Mouse (Mus musculus) midbrain, embryonic 16.5 days (tissue): ENCODE measurements around the gene Mreg. TPM values are rescaled to one million over a fixed set of nuclear protein-coding genes. Genes with fewer than 3 reads are reported as not detected.

Source experiments
- ATAC-seq: fragments of 200-750 bp; cut with Nextera tagmentation; 2 replicates; pipeline ENCODE4 v1.8.0; 2017; ENCODE audit warnings: moderate TSS enrichment
- H3K27ac ChIP-seq: fragments of 300-500 bp; sonication (generic); 2 replicates; pipeline ENCODE4 v1.5.1; 2014; ENCODE audit warnings: mild to moderate bottlenecking, low read length, mixed read lengths
- H3K27me3 ChIP-seq: fragments of 300-500 bp; sonication (generic); 2 replicates; pipeline ENCODE4 v1.6.1; 2014; ENCODE audit warnings: low read depth, low read length, mixed read lengths; ENCODE audit not compliant: control insufficient read depth, insufficient read depth
- H3K36me3 ChIP-seq: fragments of 300-500 bp; sonication (generic); 2 replicates; pipeline ENCODE4 v1.6.1; 2014; ENCODE audit warnings: mild to moderate bottlenecking, low read length, moderate library complexity, mixed read lengths; ENCODE audit not compliant: control insufficient read depth, insufficient read depth
- H3K4me1 ChIP-seq: fragments of 300-500 bp; sonication (generic); 2 replicates; pipeline ENCODE4 v1.6.1; 2014; ENCODE audit warnings: mild to moderate bottlenecking, low read length, mixed read lengths; ENCODE audit not compliant: control insufficient read depth, insufficient read depth
- H3K4me2 ChIP-seq: fragments of 300-500 bp; sonication (generic); 2 replicates; pipeline ENCODE4 v1.6.1; 2014; ENCODE audit warnings: mild to moderate bottlenecking, low read length, mixed read lengths
- H3K4me3 ChIP-seq: fragments of 300-500 bp; sonication (generic); 2 replicates; pipeline ENCODE4 v1.5.1; 2014; ENCODE audit warnings: low read depth, mild to moderate bottlenecking, low read length, moderate library complexity, mixed read lengths
- H3K9ac ChIP-seq: fragments of 300-500 bp; sonication (generic); 2 replicates; pipeline ENCODE4 v1.6.1; 2014; ENCODE audit warnings: low read depth, low read length, mixed read lengths
- H3K9me3 ChIP-seq: fragments of 300-500 bp; sonication (generic); replicated peaks from 2 replicates; pipeline ENCODE4 v1.6.1; 2014; ENCODE audit warnings: mild to moderate bottlenecking, low read length, mixed read lengths; ENCODE audit not compliant: control insufficient read depth, poor library complexity, severe bottlenecking
- WGBS: fragments of 180-500 bp; shearing (Covaris S2); extraction: QIAGEN DNeasy Blood & Tissue Kit; methylation state at CpG from one replicate; pipeline ENCODE4 v1.1.7; 2014; 5-methylcytosine and 5-hydroxymethylcytosine counted together
- polyA plus RNA-seq: library from polyadenylated mRNA; unstranded; fragments of >200 nt; fragmentation: Nextera tagmentation; extraction: Ambion mirVana; gene quantifications from 2 replicates; pipeline ENCODE4 v1.2.1, GENCODE M21; 2015

Gene Mreg
- polyA plus RNA-seq, 1 experiment from 2014 or later = 1.9 TPM

DNA sequence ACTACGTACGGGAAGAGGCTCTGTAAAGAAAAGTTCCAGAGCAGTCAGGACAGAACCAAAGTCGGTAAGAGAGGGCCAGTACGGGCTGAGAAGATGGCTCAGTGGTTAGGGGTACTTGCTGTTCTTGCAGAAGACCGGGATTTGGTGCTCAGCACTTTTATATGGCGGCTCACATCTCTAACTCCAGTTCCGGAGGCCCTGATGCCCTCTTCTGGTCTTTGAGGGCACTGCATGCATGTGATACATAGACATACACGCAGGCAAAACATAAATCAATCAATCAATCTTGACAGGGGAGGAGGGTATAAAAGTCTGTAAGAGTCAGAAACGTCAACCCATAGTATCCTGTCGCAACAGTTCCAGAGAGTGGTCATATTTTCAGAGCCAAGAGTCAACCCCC lies 45.1 kb downstream of the Mreg start:
- no peak for ATAC-seq
- WGBS = 97% methylated on average over 10 of the region's 10 CpGs
- H3K27ac ChIP-seq = no peak overlapping the region
- H3K9ac ChIP-seq = no peak overlapping the region
- H3K9me3 ChIP-seq = no peaks in the 10 kb centered on the region
- H3K4me2 ChIP-seq = no peak overlapping the region
- H3K36me3 ChIP-seq = no peaks in the 10 kb centered on the region
- no peak overlapping the region for H3K4me3 ChIP-seq
- no peaks in the 10 kb centered on the region for H3K27me3 ChIP-seq
- H3K4me1 ChIP-seq = no peaks in the 10 kb centered on the region

DNA sequence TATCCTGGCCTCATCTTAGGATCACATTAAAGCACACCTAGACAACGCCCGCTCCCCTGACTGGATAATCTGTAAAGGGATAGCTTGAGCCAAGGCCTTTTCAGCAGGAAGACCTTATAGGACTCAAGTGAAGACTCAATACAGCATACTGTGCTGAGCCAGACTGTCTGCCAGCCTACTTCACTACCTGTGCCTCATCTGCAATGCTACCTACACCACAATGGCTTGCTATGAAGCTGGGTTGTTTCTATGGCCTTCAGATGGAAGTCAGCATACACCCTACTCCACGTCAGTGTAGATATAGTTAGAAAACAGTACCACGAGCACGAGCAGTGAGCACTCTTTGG lies 45.7 kb downstream of the Mreg start:
- H3K9me3 ChIP-seq = no peaks in the 10 kb centered on the region
- no peaks in the 10 kb centered on the region for H3K4me1 ChIP-seq
- H3K9ac ChIP-seq = no peak overlapping the region
- no peak overlapping the region for H3K27ac ChIP-seq
- no peak overlapping the region for H3K4me3 ChIP-seq
- no peaks in the 10 kb centered on the region for H3K36me3 ChIP-seq
- 95% methylated on average over 5 of the region's 5 CpGs for WGBS
- no peak for ATAC-seq
- H3K4me2 ChIP-seq = no peak overlapping the region
- H3K27me3 ChIP-seq = no peaks in the 10 kb centered on the region

DNA sequence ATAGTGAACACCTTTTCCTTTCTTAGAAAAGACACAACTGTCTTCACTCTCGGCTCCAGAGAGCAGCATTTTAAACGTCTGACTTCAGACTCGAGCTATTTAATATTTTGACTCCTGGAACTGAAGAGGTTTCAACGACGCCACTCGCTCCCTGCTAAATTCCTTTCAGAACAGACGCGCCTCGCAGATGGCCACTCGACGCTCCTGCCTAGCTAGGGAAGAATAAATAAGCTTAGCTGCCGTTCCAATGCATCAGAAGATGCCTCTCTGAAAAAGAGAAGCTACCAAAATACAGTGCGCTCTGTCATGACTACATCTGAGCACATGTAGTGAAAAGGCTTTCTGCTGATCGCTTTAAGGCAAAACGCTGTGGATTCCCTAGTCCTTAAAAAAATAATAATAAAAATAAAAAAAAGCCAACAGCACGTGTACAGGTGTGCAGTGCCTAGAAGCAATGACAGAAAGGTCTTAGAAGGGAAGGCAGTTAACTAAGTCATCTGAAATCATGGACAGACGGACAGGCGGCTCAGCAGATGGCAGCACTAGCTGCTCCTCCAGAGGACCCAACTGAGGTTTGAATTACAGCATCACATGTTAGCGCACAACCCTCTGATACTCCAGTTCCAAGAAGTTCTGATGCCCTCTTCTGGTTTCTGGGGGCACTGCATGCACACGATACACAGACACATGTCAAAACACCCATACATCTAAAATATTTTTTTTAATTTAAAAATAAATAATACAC lies 46.2 kb downstream of the Mreg start:
- Histone ChIP-seq H3K4me3 (no peak overlapping the region), H3K4me1 (no peaks in the 10 kb centered on the region), H3K9me3 (no peaks in the 10 kb centered on the region), H3K36me3 (no peaks in the 10 kb centered on the region), H3K9ac (no peak overlapping the region), H3K27ac (no peak overlapping the region), H3K27me3 (no peaks in the 10 kb centered on the region), H3K4me2 (no peak overlapping the region)
- 84% methylated on average over 20 of the region's 20 CpGs for WGBS
- no peak for ATAC-seq

DNA sequence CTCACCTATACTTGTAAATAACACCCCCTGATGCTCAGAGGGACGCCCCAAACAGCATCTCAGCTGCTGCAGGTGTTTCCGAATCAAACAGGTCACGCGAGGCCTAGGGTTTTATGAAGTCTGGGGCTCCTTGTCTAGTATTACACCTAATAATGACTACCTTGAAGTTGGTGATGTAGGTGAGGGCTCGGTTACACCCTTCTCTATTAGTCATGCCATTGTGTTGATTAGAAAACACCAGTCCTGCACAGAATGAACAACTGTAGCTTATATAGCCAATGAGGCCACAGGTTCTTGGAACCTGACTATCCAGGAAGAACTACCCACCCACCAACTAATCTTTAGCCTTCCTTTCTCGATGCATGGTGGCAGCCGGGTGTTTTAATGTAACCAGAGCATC lies 51.8 kb downstream of the Mreg start:
- H3K4me3 ChIP-seq = no peak overlapping the region

DNA sequence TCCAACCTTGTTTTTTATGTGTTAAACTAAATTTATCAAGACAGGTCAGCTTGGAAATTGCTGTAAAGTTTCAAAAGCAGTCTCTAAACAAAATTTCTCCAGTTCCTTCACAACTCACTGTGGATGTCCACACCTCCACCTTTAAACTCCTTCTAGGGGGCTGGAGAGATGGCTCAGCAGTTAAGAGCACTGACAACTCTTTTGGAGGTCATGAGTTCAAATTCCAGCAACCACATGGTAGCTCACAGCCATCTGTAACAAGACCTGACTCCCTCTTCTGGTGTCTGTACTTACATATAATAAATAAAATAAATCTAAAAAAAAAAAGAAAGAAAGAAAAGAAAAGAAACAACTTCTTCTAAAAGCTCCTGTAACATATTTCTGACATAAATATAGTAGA lies 67.1 kb downstream of the Mreg start:
- no peak overlapping the region for H3K4me2 ChIP-seq
- H3K27me3 ChIP-seq = no peaks in the 10 kb centered on the region
- no peak overlapping the region for H3K27ac ChIP-seq
- H3K36me3 ChIP-seq = no peaks in the 10 kb centered on the region
- no peaks in the 10 kb centered on the region for H3K9me3 ChIP-seq
- no peaks in the 10 kb centered on the region for H3K4me1 ChIP-seq
- no peak overlapping the region for H3K9ac ChIP-seq
- no peak for ATAC-seq
- H3K4me3 ChIP-seq = no peak overlapping the region

More for the DNA sequence above, 51.8 kb downstream of the Mreg start:
- H3K4me1 ChIP-seq = no peaks in the 10 kb centered on the region
- no peak overlapping the region for H3K4me2 ChIP-seq
- H3K27me3 ChIP-seq = no peaks in the 10 kb centered on the region
- H3K36me3 ChIP-seq = no peaks in the 10 kb centered on the region
- no peaks in the 10 kb centered on the region for H3K9me3 ChIP-seq
- ATAC-seq = no peak
- no peak overlapping the region for H3K9ac ChIP-seq
- no peak overlapping the region for H3K27ac ChIP-seq
- WGBS = 93% methylated on average over 7 of the region's 7 CpGs

DNA sequence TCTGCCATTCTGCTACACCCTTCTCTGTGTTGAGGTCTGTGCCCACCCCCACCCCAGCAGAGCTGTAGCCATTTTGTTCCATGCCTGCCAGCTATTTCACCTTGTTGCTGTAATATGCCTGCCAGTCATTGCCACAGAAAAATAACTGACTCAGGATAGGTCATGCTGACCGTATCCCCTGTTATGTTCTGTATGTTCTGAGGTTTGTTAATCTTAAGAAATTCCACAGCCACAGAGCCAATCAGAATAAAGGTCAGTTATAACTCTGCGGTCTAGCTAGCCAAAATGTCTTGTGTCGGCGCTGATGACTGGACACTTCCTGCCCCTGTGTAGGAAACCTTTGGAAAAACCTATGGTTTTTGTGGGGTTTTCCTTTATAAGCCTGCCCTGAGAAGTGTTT lies 67.7 kb downstream of the Mreg start:
- H3K27ac ChIP-seq = no peak overlapping the region
- no peaks in the 10 kb centered on the region for H3K4me1 ChIP-seq
- H3K4me3 ChIP-seq = no peak overlapping the region
- no peaks in the 10 kb centered on the region for H3K27me3 ChIP-seq
- no peak overlapping the region for H3K9ac ChIP-seq
- H3K9me3 ChIP-seq = no peaks in the 10 kb centered on the region
- H3K36me3 ChIP-seq = no peaks in the 10 kb centered on the region
- no peak for ATAC-seq
- H3K4me2 ChIP-seq = no peak overlapping the region
- 88% methylated on average over 4 of the region's 4 CpGs for WGBS

DNA sequence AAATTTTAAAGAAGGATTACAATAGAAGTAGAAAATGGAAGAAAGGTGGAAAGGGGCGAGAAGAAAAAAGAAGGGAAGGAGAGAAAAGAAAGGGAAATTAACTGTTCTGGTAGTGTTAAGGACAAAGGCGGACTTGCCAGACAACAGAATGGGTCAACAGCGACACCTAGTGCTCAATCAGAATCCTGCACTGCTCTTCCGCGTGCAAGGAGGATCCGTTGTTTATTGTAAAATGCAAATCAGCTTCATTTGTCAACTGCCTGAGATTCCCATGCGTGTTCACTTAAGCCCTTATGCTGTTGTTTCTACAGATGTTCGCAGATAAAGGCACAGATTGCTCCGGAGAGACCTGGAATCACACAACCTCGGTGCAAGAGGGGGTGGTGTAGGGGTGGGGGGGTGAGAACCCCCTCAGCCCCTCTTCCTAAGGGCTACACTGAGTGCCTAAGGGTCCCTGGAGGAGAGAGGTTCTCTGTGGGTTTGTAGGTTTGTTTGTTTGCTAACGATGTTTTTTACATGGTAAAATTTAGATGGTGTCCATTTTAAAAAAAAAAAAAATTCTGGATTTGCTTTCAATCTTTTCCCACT lies 70.1 kb downstream of the Mreg start:
- H3K4me2 ChIP-seq = peak overlapping the region; percentile 54
- no peak overlapping the region for H3K27ac ChIP-seq
- no peaks in the 10 kb centered on the region for H3K36me3 ChIP-seq
- peak; percentile 83 for ATAC-seq
- 6% methylated on average over 11 of the region's 11 CpGs for WGBS
- H3K27me3 ChIP-seq = no peaks in the 10 kb centered on the region
- no peaks in the 10 kb centered on the region for H3K4me1 ChIP-seq
- peak overlapping the region; percentile 50; the same call in 1 of the 2 replicates for H3K9ac ChIP-seq
- H3K4me3 ChIP-seq = peak overlapping the region; percentile 23; the same call in 1 of the 2 replicates
- H3K9me3 ChIP-seq = no peaks in the 10 kb centered on the region

DNA sequence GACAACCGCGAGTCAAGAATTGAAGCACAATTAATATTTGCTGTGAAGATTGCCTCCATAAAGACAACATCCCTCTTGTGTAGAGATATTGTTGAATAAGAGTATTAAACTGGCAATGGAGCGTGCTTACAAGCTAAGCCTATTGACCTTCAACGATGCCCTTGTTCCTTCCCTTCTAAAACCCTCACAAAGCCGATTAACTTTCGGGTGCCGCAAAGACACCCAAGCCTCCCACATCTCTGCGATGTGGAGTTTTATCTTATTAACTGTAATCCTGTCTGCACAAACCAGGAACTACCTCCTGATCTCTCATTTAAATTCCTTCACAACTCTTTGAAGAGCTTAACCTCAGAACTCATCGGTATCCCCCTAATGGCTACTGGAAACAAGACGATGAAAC lies 76.0 kb downstream of the Mreg start:
- H3K27me3 ChIP-seq = no peaks in the 10 kb centered on the region
- H3K4me3 ChIP-seq = no peak overlapping the region
- 80% methylated on average over 10 of the region's 10 CpGs for WGBS
- no peaks in the 10 kb centered on the region for H3K4me1 ChIP-seq
- H3K4me2 ChIP-seq = no peak overlapping the region
- H3K9ac ChIP-seq = no peak overlapping the region
- no peaks in the 10 kb centered on the region for H3K36me3 ChIP-seq
- H3K9me3 ChIP-seq = no peaks in the 10 kb centered on the region
- ATAC-seq = no peak
- H3K27ac ChIP-seq = no peak overlapping the region

DNA sequence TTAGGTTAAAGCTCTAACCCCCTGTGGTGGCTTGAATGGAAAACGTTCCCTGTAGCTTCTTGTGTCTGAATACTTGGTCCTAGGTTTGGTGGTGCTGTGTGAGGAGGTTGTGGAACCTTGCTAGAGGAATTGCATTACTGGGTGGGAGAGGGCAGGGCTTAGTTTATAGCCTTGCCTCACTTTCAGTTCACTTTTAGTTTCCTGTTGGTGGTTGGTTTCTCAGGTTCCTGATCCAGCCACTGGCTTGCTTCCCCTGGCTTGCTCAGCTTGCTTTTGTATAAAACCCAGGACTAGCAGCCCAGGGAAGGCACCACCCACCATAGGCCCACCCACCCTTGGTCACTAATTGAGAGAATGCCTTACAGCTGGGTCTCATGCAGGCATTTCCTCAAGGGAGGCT lies 77.6 kb downstream of the Mreg start:
- Histone ChIP-seq H3K27me3 (no peaks in the 10 kb centered on the region), H3K9me3 (no peaks in the 10 kb centered on the region), H3K4me2 (no peak overlapping the region), H3K4me3 (no peak overlapping the region), H3K9ac (no peak overlapping the region), H3K4me1 (no peaks in the 10 kb centered on the region), H3K36me3 (no peaks in the 10 kb centered on the region), H3K27ac (no peak overlapping the region)
- no peak for ATAC-seq
- WGBS = 46% methylated on average over 1 of the region's 1 CpGs
